Mouse (Mus musculus): ENCODE measurements around the gene Dennd5b.
"Not testable (repeated sequence)": the region's sequence is repeated elsewhere in the genome, so short reads cannot be mapped to it uniquely, and the experiment has no call there.

Gene Dennd5b

DNA sequence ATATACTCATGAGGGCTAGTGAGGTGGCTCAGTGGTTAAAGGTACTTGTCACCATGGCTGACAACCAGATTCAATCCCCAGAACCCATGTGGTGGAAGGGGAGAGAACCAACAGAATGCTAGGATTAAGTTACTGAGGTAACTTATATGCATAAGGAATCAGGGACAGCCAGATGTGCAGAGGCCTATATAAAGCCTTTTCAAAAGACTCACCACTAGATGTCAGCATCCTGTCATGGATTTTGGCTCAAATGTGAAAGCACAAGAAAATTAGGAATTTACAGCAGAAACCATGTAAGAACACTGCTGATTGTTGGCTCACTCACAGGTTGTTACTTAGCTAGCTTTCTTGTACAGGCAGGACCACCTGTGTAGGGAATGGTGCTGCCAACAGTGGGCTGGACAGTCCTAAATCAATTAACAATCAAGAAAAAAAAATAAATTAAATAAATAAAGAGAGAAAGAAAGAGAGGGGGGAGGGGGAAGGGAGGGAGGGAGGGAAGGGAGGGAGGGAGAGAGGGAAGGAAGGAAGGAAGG lies 90.6 kb downstream of the Dennd5b start:
- peak in 1 of 2 experiments; percentile 9 for DNase-seq (ENCODE audit: low spot score in 2 of 2)

- DNase-seq (ENCODE audit: low spot score in 2 of 2), result no peak
Observed at GRCm38 (mm10) chr6:149005009-149005408, 96.5 kb downstream of the Dennd5b start.

GRCm38 (mm10) chr6:148994327-148994999 lies 107.0 kb downstream of the Dennd5b start:
- DNase-seq (ENCODE audit: low spot score in 2 of 2), result no peak

DNA sequence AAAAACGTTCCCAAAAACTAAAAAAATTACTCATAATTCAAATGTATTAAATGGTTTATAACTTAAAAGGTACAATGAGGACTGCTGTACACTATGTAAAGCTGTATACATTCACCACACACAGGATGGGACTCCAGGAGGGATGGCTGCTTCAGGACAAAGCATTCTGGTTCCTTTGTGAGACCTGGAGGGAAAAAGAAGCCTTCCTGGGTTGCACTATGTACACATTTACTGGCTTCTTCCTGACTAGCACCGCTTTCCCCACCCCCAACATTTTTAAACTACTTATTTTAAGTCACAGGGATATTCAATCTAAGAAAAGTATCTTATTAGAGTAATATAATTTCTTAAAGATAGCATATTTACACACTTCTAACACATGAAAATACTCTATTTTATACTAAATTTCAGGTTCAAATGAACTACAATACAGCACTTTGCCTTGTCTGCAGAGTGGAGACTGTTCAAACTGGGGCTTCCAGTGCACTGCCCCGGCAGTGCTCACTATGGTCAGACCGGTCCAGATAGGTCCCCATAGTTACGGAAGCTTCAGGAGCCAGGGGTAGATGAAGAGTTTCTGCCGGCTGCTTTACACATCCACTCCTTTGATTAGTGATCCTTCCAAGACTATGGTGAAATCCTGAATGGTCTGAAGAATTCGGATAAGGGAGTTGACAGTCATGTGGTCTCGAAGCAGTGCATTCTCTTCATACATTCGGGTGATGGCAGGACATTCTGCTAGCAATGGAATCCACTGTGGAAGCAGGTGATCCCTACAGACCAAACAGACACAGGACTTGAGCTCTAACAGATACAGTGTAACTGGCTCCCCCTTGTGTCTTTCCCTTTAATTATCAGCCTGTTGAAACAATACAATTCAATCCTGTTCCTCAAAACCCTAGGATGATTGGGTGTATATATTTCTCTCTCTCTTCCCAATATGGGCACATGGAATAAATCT lies 108.1 kb downstream of the Dennd5b start:
- no peak for DNase-seq (ENCODE audit: low spot score in 2 of 2)

GRCm38 (mm10) chr6:148992373-148993116 lies 108.9 kb downstream of the Dennd5b start:
- no peak for DNase-seq (ENCODE audit: low spot score in 2 of 2)

DNA sequence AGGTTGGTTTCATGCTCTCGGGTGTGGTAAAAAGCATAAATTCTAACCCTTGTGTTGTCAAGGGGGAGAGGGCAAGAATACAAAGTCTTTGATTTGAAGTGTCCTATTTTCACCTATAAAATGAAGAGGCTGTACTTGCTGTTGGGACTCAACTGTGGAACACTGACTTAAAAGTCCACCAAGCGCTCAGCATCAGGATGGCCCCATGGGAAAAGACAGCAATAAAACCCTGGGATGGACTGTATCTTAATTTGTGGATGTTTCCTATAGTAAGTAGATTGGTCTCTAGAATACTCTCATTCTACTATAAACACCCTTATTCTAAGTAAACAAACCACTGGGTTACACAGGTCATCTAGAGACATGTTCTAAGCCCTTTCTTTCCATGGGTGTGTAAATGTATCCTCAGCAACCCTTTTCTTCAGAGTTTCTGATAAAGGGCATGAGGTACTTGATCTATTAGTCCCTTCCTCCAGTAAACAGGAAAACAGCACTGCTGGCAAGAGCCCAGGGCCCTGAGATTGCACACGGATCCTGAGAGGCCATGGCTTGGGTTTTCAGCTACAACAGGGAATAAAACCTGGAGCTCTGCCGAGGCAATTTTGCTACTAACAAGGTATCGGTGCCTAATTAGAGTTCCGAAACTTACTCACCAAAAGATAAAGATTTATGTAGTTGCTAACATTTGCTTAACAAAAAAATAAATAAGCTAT lies 109.7 kb downstream of the Dennd5b start:
- no peak for DNase-seq (ENCODE audit: low spot score in 2 of 2)

DNA sequence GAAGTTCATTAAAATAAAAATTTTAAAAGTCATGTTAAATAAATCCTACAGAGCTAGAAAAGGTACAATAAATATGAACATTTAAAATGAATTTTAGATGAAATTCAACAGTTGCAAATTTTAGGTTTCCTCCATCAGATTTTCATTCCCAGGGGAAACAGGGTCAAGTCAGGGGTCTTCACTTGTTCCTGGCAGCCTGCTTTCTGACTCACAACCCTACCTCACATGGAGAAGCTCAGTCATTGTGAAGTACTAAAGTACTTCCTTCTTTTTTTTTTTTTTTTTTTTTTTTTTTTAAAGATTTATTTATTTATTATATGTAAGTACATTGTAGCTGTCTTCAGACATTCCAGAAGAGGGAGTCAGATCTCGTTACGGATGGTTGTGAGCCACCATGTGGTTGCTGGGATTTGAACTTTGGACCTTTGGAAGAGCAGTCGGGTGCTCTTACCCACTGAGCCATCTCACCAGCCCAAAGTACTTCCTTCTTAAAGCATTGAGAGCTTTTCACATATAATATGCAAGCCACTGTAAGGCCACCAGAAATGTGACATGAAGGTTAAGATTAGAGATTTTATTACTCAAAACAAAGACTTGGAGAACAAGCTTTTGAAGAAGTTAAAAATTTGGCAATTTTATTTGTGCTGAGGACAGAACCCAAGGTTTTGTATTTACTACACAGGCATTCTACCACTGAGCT lies 111.5 kb downstream of the Dennd5b start:
- DNase-seq (ENCODE audit: low spot score in 2 of 2), result not testable (repeated sequence)

- no peak for DNase-seq (ENCODE audit: low spot score in 2 of 2)
Observed at GRCm38 (mm10) chr6:148986003-148986402, 115.5 kb downstream of the Dennd5b start.

- DNase-seq (ENCODE audit: low spot score in 2 of 2), result no peak
Observed at GRCm38 (mm10) chr6:148980495-148980894, 121.0 kb downstream of the Dennd5b start.

DNA sequence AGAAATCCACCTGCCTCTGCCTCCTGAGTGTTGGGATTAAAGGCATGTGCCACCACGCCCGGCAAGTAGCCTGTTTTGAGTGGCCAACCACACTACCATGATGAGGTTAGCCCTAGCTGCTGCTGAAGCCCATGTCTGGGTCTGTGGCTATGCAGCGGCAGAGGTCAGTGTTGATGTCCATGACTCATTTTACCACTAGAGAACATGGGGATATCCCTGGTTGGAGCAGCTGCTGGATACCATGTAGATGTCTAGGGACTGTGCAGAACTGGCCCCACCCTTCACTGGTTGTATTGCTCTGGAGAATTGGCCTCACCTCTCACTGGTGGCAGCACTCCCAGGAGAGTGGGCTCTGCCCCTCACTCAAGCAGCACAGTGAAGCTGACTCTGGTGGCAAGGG lies 126.4 kb downstream of the Dennd5b start:
- no peak for DNase-seq (ENCODE audit: low spot score in 2 of 2)

GRCm38 (mm10) chr6:148972891-148973290 lies 128.6 kb downstream of the Dennd5b start:
- DNase-seq (ENCODE audit: low spot score in 2 of 2), result no peak

DNA sequence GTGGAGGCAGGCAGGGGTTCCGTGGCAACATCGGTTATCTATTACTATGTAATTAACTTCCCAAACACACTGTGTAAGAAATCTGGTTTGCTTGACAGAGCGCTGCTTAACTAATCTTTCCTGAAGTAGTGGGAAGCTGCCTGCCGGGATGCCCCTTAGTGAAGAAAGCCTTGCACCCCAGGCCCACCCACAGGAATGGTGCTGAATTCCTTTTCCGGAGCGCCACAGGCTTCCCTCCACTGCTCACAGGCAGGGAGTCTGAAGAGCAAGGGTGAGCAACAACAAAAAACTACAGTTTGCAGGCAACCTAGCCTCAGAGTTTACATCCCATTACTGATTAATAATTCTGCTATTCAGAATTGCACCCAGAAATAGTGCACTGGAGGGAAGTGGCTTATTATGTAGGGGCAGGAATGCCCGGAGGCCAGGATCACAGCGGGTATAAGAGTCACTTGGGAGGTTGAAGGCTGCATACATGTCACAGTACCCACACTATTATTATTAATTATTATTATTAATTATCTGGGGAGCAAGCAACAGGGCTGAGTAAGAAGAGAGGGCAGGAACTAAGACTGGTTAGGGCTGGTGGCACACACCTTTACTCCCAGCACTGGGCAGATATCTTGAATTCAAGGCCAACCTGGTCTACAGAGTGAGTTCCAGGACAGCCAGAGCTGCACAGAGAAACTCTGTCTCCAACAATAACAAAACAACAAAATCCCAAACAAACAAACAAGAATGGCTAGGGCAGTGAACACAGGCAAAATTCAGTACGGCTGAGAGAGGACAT lies 129.2 kb downstream of the Dennd5b start:
- DNase-seq (ENCODE audit: low spot score in 2 of 2), result no peak

- no peak for DNase-seq (ENCODE audit: low spot score in 2 of 2)
Observed at GRCm38 (mm10) chr6:148971385-148971940, 130.0 kb downstream of the Dennd5b start.

DNA sequence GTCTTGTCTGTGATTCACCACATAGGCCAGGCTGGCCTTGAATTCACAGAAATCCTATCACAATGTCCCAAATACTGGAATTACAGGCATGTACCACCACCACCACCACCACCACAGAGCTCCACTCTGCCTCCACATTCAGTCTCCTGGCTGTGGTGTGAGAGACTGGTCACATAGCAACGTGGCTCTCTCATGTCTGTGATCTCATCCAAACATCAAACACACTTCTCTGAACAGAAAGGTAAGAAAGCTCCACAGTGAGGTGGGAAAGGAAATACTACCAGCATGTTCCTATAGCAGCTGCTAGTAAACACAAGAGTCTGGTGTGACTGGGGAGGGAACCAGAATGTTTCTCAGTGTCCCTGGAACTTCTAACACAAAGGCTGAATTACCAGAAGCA lies 140.2 kb downstream of the Dennd5b start:
- no peak for DNase-seq (ENCODE audit: low spot score in 2 of 2)

- DNase-seq (ENCODE audit: low spot score in 2 of 2), result no peak
Observed at GRCm38 (mm10) chr6:148959540-148960238, 141.8 kb downstream of the Dennd5b start.

- no peak for DNase-seq (ENCODE audit: low spot score in 2 of 2)
Observed at GRCm38 (mm10) chr6:148958712-148959111, 142.8 kb downstream of the Dennd5b start.

GRCm38 (mm10) chr6:148957046-148957445 lies 144.4 kb downstream of the Dennd5b start:
- DNase-seq (ENCODE audit: low spot score in 2 of 2), result no peak

- no peak for DNase-seq (ENCODE audit: low spot score in 2 of 2)
Observed at GRCm38 (mm10) chr6:148955641-148956420, 145.6 kb downstream of the Dennd5b start.
